Mouse (Mus musculus): ENCODE data around the gene Mbnl1.
A peak's percentile ranks its signal among the peaks of the same experiment; 100 is the strongest.
"Not testable (repeated sequence)": the region's sequence is repeated elsewhere in the genome, so short reads cannot be mapped to it uniquely, and the experiment has no call there.

Mbnl1 gene

GRCm38 (mm10) chr3:60472681-60473177 lies at the start of gene Mbnl1:
Gene Mbnl1, plus strand, starts transcription at chr3:60472830.
- peak; percentile 82 for DNase-seq (ENCODE audit: low read depth)

GRCm38 (mm10) chr3:60424148-60424547 lies 48.5 kb upstream of the Mbnl1 start:
- no peak for DNase-seq (ENCODE audit: low read depth)

- DNase-seq (ENCODE audit: low read depth) = no peak
Measured at GRCm38 (mm10) chr3:60429049-60429448, 43.6 kb upstream of the Mbnl1 start.

- no peak for DNase-seq (ENCODE audit: low read depth)
Measured at GRCm38 (mm10) chr3:60437254-60437653, 35.4 kb upstream of the Mbnl1 start.

GRCm38 (mm10) chr3:60437678-60438232 lies 34.9 kb upstream of the Mbnl1 start:
- DNase-seq (ENCODE audit: low read depth) = no peak

GRCm38 (mm10) chr3:60438715-60439114 lies 33.9 kb upstream of the Mbnl1 start:
- DNase-seq (ENCODE audit: low read depth) = peak; percentile 56

GRCm38 (mm10) chr3:60461828-60462521 lies 10.7 kb upstream of the Mbnl1 start:
- DNase-seq (ENCODE audit: low read depth) = no peak

- not testable (repeated sequence) for DNase-seq (ENCODE audit: low read depth)
Measured at GRCm38 (mm10) chr3:60468667-60469066, 4.0 kb upstream of the Mbnl1 start.

GRCm38 (mm10) chr3:60469170-60469805 lies 3.3 kb upstream of the Mbnl1 start:
- not testable (repeated sequence) for DNase-seq (ENCODE audit: low read depth)

- DNase-seq (ENCODE audit: low read depth) = peak; percentile 90
Measured at GRCm38 (mm10) chr3:60472011-60472680, 484 bp upstream of the Mbnl1 start.

- peak; percentile 76 for DNase-seq (ENCODE audit: low read depth)
Measured at GRCm38 (mm10) chr3:60473861-60474653, 1.4 kb downstream of the Mbnl1 start.

- DNase-seq (ENCODE audit: low read depth) = peak; percentile 69
Measured at GRCm38 (mm10) chr3:60474654-60474972, 2.0 kb downstream of the Mbnl1 start.

- no peak for DNase-seq (ENCODE audit: low read depth)
Measured at GRCm38 (mm10) chr3:60475055-60475454, 2.4 kb downstream of the Mbnl1 start.

GRCm38 (mm10) chr3:60476751-60477255 lies 4.2 kb downstream of the Mbnl1 start:
- DNase-seq (ENCODE audit: low read depth) = peak; percentile 81

GRCm38 (mm10) chr3:60478433-60478832 lies 5.8 kb downstream of the Mbnl1 start:
- no peak for DNase-seq (ENCODE audit: low read depth)

- peak; percentile 60 for DNase-seq (ENCODE audit: low read depth)
Measured at GRCm38 (mm10) chr3:60480716-60481115, 8.1 kb downstream of the Mbnl1 start.

- DNase-seq (ENCODE audit: low read depth) = peak; percentile 87
Measured at GRCm38 (mm10) chr3:60481740-60482399, 9.2 kb downstream of the Mbnl1 start.

- peak; percentile 49 for DNase-seq (ENCODE audit: low read depth)
Measured at GRCm38 (mm10) chr3:60483305-60483704, 10.7 kb downstream of the Mbnl1 start.

GRCm38 (mm10) chr3:60485987-60486712 lies 13.5 kb downstream of the Mbnl1 start:
- DNase-seq (ENCODE audit: low read depth) = peak; percentile 87

- no peak for DNase-seq (ENCODE audit: low read depth)
Measured at GRCm38 (mm10) chr3:60486713-60487170, 14.1 kb downstream of the Mbnl1 start.
